Mouse (Mus musculus) layer of hippocampus, adult 18-20 months (tissue): ENCODE measurements at regions not wholly inside any gene's neighbourhood (a gene's known extent, or its start where the extent isn't known, plus 50 kb on each side); places are given as distances from the start of the nearest gene placed in this dataset.
"Not testable (repeated sequence)": the region's sequence is repeated elsewhere in the genome, so short reads cannot be mapped to it uniquely, and the experiment has no call there.

ENCODE experiments used
- DNase-seq, 2 experiments: peaks; one replicate each; pipeline ENCODE4 v3.0.0; 2022; ENCODE audit warnings: low spot score in 2 of 2

- no peak for DNase-seq
Observed at GRCm38 (mm10) chr17:82905483-82905882, 309.6 kb upstream of the Pkdcc start.

- DNase-seq, result no peak
Observed at GRCm38 (mm10) chr17:82909189-82909588, 305.9 kb upstream of the Pkdcc start.

- DNase-seq, result not testable (repeated sequence)
Observed at GRCm38 (mm10) chr17:82922986-82923385, 292.1 kb upstream of the Pkdcc start.

GRCm38 (mm10) chr17:82925751-82926150 is 289.3 kb upstream of the Pkdcc start:
- DNase-seq, result no peak

GRCm38 (mm10) chr17:82927681-82928080 is 287.4 kb upstream of the Pkdcc start:
- no peak for DNase-seq

- no peak for DNase-seq
Observed at GRCm38 (mm10) chr17:82929511-82929910, 285.6 kb upstream of the Pkdcc start.

GRCm38 (mm10) chr17:82930738-82931137 is 284.4 kb upstream of the Pkdcc start:
- no peak for DNase-seq

- no peak for DNase-seq
Observed at GRCm38 (mm10) chr17:82931476-82931875, 283.6 kb upstream of the Pkdcc start.

GRCm38 (mm10) chr17:82936836-82937235 is 278.3 kb upstream of the Pkdcc start:
- no peak for DNase-seq

GRCm38 (mm10) chr17:82946083-82946482 is 269.0 kb upstream of the Pkdcc start:
- DNase-seq, result no peak

- no peak for DNase-seq
Observed at GRCm38 (mm10) chr17:82949794-82950193, 265.3 kb upstream of the Pkdcc start.

- DNase-seq, result no peak
Observed at GRCm38 (mm10) chr17:82950268-82950667, 264.8 kb upstream of the Pkdcc start.

GRCm38 (mm10) chr17:82957409-82957808 is 257.7 kb upstream of the Pkdcc start:
- peak in 1 of 2 experiments; percentile 57 for DNase-seq

- no peak for DNase-seq
Observed at GRCm38 (mm10) chr17:82963374-82963773, 251.7 kb upstream of the Pkdcc start.

- DNase-seq, result no peak
Observed at GRCm38 (mm10) chr17:82999710-83000109, 215.4 kb upstream of the Pkdcc start.

- DNase-seq, result no peak
Observed at GRCm38 (mm10) chr17:83000411-83000810, 214.7 kb upstream of the Pkdcc start.

- DNase-seq, result no peak
Observed at GRCm38 (mm10) chr17:83001567-83001966, 213.5 kb upstream of the Pkdcc start.

- DNase-seq, result no peak
Observed at GRCm38 (mm10) chr17:83010845-83011244, 204.2 kb upstream of the Pkdcc start.

GRCm38 (mm10) chr17:83015656-83016055 is 199.4 kb upstream of the Pkdcc start:
- no peak for DNase-seq

- DNase-seq, result no peak
Observed at GRCm38 (mm10) chr17:83016936-83017335, 198.2 kb upstream of the Pkdcc start.

- no peak for DNase-seq
Observed at GRCm38 (mm10) chr17:83019267-83019666, 195.8 kb upstream of the Pkdcc start.

GRCm38 (mm10) chr17:83020576-83020975 is 194.5 kb upstream of the Pkdcc start:
- DNase-seq, result no peak

- DNase-seq, result peak; percentile 60 to 86
Observed at GRCm38 (mm10) chr17:83025340-83025816, 189.7 kb upstream of the Pkdcc start.
